Mouse (Mus musculus) erythroblast, adult 5-6 weeks (primary cell): ENCODE results near the gene Wdr20. TPM values are rescaled to one million over a fixed set of nuclear protein-coding genes. Genes with fewer than 3 reads are reported as not detected.
A peak's percentile ranks its signal among the peaks of the same experiment; 100 is the strongest.
"Not testable (repeated sequence)": the region's sequence is repeated elsewhere in the genome, so short reads cannot be mapped to it uniquely, and the experiment has no call there.

ENCODE experiments used
- ATAC-seq: replicated peaks from 2 replicates; pipeline ENCODE4 v1.8.0; 2016; ENCODE audit warnings: moderate number of reproducible peaks, mild to moderate bottlenecking, moderate TSS enrichment, inconsistent platforms; ENCODE audit not compliant: poor library complexity, low FRiP score, severe bottlenecking
- total RNA-seq, 2 experiments: library from RNA; stranded (forward) in 1 of 2; stranded (reverse) in 1 of 2; fragments of 150-400 nt in 1 of 2; fragments of 200-764, 138-1000 nt in 1 of 2; gene quantifications; 2 replicates each; pipeline versions ENCODE4 v1.2.3 to v1.2.4; 2015 to 2017; ENCODE audit warnings: low replicate concordance in 2 of 2

The Wdr20 gene
- 8.6 and 11.5 TPM in 2 replicates for total RNA-seq (2015; ENCODE audit: low replicate concordance)
- 14.8 and 19.4 TPM in 2 replicates for total RNA-seq (2017; ENCODE audit: low replicate concordance)

- peak; percentile 91 for ATAC-seq
Measured at GRCm38 (mm10) chr12:110737170-110738157, at the start of gene Wdr20. Gene Wdr20, plus strand, starts transcription at chr12:110737944.

- not testable (repeated sequence) for ATAC-seq
Measured at GRCm38 (mm10) chr12:110688921-110689320, 48.8 kb upstream of the Wdr20 start.

GRCm38 (mm10) chr12:110689919-110690643 lies 47.7 kb upstream of the Wdr20 start:
- ATAC-seq: no peak

- not testable (repeated sequence) for ATAC-seq
Measured at GRCm38 (mm10) chr12:110693378-110693777, 44.4 kb upstream of the Wdr20 start.

- ATAC-seq: 0 out of 2 replicates have a peak, but pooled peaks have one; percentile 22
Measured at GRCm38 (mm10) chr12:110695676-110696171, 42.0 kb upstream of the Wdr20 start.

GRCm38 (mm10) chr12:110696173-110696974 lies 41.4 kb upstream of the Wdr20 start:
- ATAC-seq: peak; percentile 80

- ATAC-seq: no peak
Measured at GRCm38 (mm10) chr12:110696975-110697400, 40.8 kb upstream of the Wdr20 start.

- ATAC-seq: no peak
Measured at GRCm38 (mm10) chr12:110697457-110697856, 40.3 kb upstream of the Wdr20 start.

- no peak for ATAC-seq
Measured at GRCm38 (mm10) chr12:110698080-110698479, 39.7 kb upstream of the Wdr20 start.

GRCm38 (mm10) chr12:110698523-110699170 lies 39.1 kb upstream of the Wdr20 start:
- ATAC-seq: no peak

GRCm38 (mm10) chr12:110699171-110699547 lies 38.6 kb upstream of the Wdr20 start:
- no peak for ATAC-seq

- no peak for ATAC-seq
Measured at GRCm38 (mm10) chr12:110700730-110701129, 37.0 kb upstream of the Wdr20 start.

- ATAC-seq: not testable (repeated sequence)
Measured at GRCm38 (mm10) chr12:110701363-110701762, 36.4 kb upstream of the Wdr20 start.

GRCm38 (mm10) chr12:110702556-110702955 lies 35.2 kb upstream of the Wdr20 start, which contains the start of gene Hsp90aa1:
Gene Hsp90aa1, minus strand, starts transcription at chr12:110702728.
- ATAC-seq: no peak

- peak; percentile 57 for ATAC-seq
Measured at GRCm38 (mm10) chr12:110703008-110703471, 34.7 kb upstream of the Wdr20 start.

GRCm38 (mm10) chr12:110703682-110704081 lies 34.1 kb upstream of the Wdr20 start:
- ATAC-seq: no peak

GRCm38 (mm10) chr12:110705419-110705818 lies 32.3 kb upstream of the Wdr20 start:
- not testable (repeated sequence) for ATAC-seq

GRCm38 (mm10) chr12:110706337-110707231 lies 31.2 kb upstream of the Wdr20 start:
- peak; percentile 70 for ATAC-seq
